Mouse (Mus musculus) midbrain, postnatal 0 days (tissue): Measurements from ENCODE around the gene Pofut1. TPM values are rescaled to one million over a fixed set of nuclear protein-coding genes. Genes with fewer than 3 reads are reported as not detected.

Experiments
- ATAC-seq: fragments of 200-750 bp; cut with Nextera tagmentation; 2 replicates; pipeline ENCODE4 v1.8.0; 2017; ENCODE audit warnings: moderate number of reproducible peaks, mild to moderate bottlenecking, moderate TSS enrichment, moderate library complexity; ENCODE audit not compliant: low FRiP score
- DNase-seq: peaks from one replicate; pipeline ENCODE4 v3.0.0-alpha.2; 2015; ENCODE audit warnings: low spot score
- H3K27ac ChIP-seq: fragments of 300-500 bp; sonication (generic); 2 replicates; pipeline ENCODE4 v1.5.1; 2014; ENCODE audit warnings: low read depth, mild to moderate bottlenecking, low read length, mixed read lengths
- H3K27me3 ChIP-seq: fragments of 300-500 bp; sonication (generic); 2 replicates; pipeline ENCODE4 v1.6.1; 2014; ENCODE audit warnings: low read length, control low read depth, mixed read lengths; ENCODE audit not compliant: insufficient read depth
- H3K36me3 ChIP-seq: fragments of 300-500 bp; sonication (generic); 2 replicates; pipeline ENCODE4 v1.6.1; 2014; ENCODE audit warnings: low read length, control low read depth, mixed read lengths; ENCODE audit not compliant: insufficient read depth
- H3K4me1 ChIP-seq: fragments of 300-500 bp; sonication (generic); 2 replicates; pipeline ENCODE4 v1.6.1; 2014; ENCODE audit warnings: mild to moderate bottlenecking, control low read depth, antibody characterized with exemption, low read length, mixed read lengths; ENCODE audit not compliant: insufficient read depth
- H3K4me2 ChIP-seq: fragments of 300-500 bp; sonication (generic); 2 replicates; pipeline ENCODE4 v1.6.1; 2014; ENCODE audit warnings: low read depth, mild to moderate bottlenecking, low read length, mixed read lengths; ENCODE audit not compliant: poor library complexity, severe bottlenecking
- H3K4me3 ChIP-seq: fragments of 300-500 bp; sonication (generic); 2 replicates; pipeline ENCODE4 v1.5.1; 2014; ENCODE audit warnings: low read depth, mild to moderate bottlenecking, low read length, moderate library complexity
- H3K9ac ChIP-seq: fragments of 300-500 bp; sonication (generic); replicated peaks from 2 replicates; pipeline ENCODE4 v1.6.1; 2014; ENCODE audit warnings: mild to moderate bottlenecking, low read length, moderate library complexity, mixed read lengths; ENCODE audit not compliant: poor library complexity, severe bottlenecking
- H3K9me3 ChIP-seq: fragments of 300-500 bp; sonication (generic); 2 replicates; pipeline ENCODE4 v1.6.1; 2016; ENCODE audit warnings: low read length, control low read depth
- CTCF ChIP-seq: IDR thresholded peaks from 2 replicates; pipeline ENCODE4 v1.5.1; 2016; ENCODE audit warnings: antibody characterized with exemption, mild to moderate bottlenecking
- WGBS: fragments of 180-500 bp; shearing (Covaris S2); extraction: QIAGEN DNeasy Blood & Tissue Kit; methylation state at CpG from one replicate; pipeline ENCODE4 v1.1.7; 2014; 5-methylcytosine and 5-hydroxymethylcytosine counted together
- polyA plus RNA-seq: library from polyadenylated mRNA; unstranded; fragments of >200 nt; fragmentation: Nextera tagmentation; extraction: Ambion mirVana; gene quantifications from 2 replicates; pipeline ENCODE4 v1.2.1, GENCODE M21; 2015
- total RNA-seq: library from RNA; depleted of rRNA; stranded (reverse); fragments of >200 nt; gene quantifications from 2 replicates; pipeline ENCODE4 v1.2.3, GENCODE M21; 2014

The Pofut1 gene
- total and polyA plus RNA-seq, 2 experiments from 2014 or later: 4.6 to 18.8 TPM

- H3K9me3 ChIP-seq: no peaks in the 10 kb centered on the region
- TF ChIP-seq CTCF: no peak
- peak within 1 kb of the TSS; percentile 68 for H3K27ac ChIP-seq
- WGBS: under 1% methylated on average over 63 of the region's 63 CpGs
- peak within 1 kb of the TSS; percentile 100 for H3K4me3 ChIP-seq
- DNase-seq (peak; percentile 92), ATAC-seq (peak; percentile 94)
- H3K4me1 ChIP-seq: no peaks in the 10 kb centered on the region; the same call in 1 of the 2 replicates
- peak within 1 kb of the TSS; percentile 96 for H3K9ac ChIP-seq
- H3K4me2 ChIP-seq: peak within 1 kb of the TSS; percentile 79
- H3K36me3 ChIP-seq: no peaks in the 10 kb centered on the region
- H3K27me3 ChIP-seq: no peaks in the 10 kb centered on the region
Observed at GRCm38 (mm10) chr2:153290938-153291928, 49.9 kb downstream of the Pofut1 start, which contains the start of gene Kif3b. Kif3b (plus strand) TSS chr2:153291413.

- WGBS: 51% methylated on average over 7 of the region's 7 CpGs
- Histone ChIP-seq H3K9ac (0 out of 2 replicates have a peak overlapping the region, but pooled peaks have one; percentile 96), H3K9me3 (no peaks in the 10 kb centered on the region), H3K36me3 (no peaks in the 10 kb centered on the region), H3K4me3 (peak overlapping the region; percentile 100), H3K4me2 (peak overlapping the region; percentile 79), H3K27me3 (no peaks in the 10 kb centered on the region), H3K4me1 (no peaks in the 10 kb centered on the region; the same call in 1 of the 2 replicates), H3K27ac (no peak overlapping the region)
- ATAC-seq (no peak; the same call in 1 of the 2 replicates), DNase-seq (peak; percentile 24)
- TF ChIP-seq CTCF: no peak
Observed at GRCm38 (mm10) chr2:153292305-153292861, 51.0 kb downstream of the Pofut1 start.

GRCm38 (mm10) chr2:153295196-153295595, 53.9 kb downstream of the Pofut1 start:
- H3K27me3 ChIP-seq: no peaks in the 10 kb centered on the region
- no peak overlapping the region for H3K4me3 ChIP-seq
- H3K9ac ChIP-seq: no peak overlapping the region
- no peak for DNase-seq
- 86% methylated on average over 4 of the region's 4 CpGs for WGBS
- H3K36me3 ChIP-seq: peaks cover 3% of the 10 kb centered on the region; the same call in 1 of the 2 replicates
- H3K4me1 ChIP-seq: no peaks in the 10 kb centered on the region; the same call in 1 of the 2 replicates
- no peak for TF ChIP-seq CTCF
- ATAC-seq: no peak
- H3K4me2 ChIP-seq: no peak overlapping the region
- H3K27ac ChIP-seq: no peak overlapping the region
- no peaks in the 10 kb centered on the region for H3K9me3 ChIP-seq

DNA sequence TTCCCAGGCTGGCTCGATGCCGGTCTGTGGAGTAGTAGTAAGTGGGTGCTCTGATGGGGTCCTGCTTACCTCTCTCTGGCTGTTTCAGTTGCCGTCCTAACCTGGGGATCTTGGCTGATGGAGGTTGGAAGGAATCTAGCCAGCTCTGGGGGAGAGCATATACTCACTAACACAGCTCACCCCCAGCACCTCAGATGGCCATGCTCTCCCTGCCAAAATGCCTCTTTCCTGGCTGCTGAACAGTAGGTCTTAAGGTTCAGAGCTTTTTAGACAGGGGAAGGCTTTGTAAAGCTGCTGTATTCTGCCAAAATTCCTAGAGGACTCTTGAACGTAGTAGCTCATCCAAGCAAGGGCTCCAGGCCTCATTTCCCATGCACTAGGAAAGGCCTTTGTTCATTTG, 56.4 kb downstream of the Pofut1 start:
- Histone ChIP-seq H3K4me2 (no peak overlapping the region), H3K4me3 (no peak overlapping the region), H3K9me3 (no peaks in the 10 kb centered on the region), H3K27ac (no peak overlapping the region), H3K9ac (0 out of 2 replicates have a peak overlapping the region, but pooled peaks have one; percentile 13), H3K36me3 (peaks cover 3% of the 10 kb centered on the region; the same call in 1 of the 2 replicates), H3K4me1 (no peaks in the 10 kb centered on the region), H3K27me3 (no peaks in the 10 kb centered on the region)
- WGBS: 76% methylated on average over 4 of the region's 4 CpGs
- no peak for TF ChIP-seq CTCF
- ATAC-seq: no peak
- DNase-seq: no peak

DNA sequence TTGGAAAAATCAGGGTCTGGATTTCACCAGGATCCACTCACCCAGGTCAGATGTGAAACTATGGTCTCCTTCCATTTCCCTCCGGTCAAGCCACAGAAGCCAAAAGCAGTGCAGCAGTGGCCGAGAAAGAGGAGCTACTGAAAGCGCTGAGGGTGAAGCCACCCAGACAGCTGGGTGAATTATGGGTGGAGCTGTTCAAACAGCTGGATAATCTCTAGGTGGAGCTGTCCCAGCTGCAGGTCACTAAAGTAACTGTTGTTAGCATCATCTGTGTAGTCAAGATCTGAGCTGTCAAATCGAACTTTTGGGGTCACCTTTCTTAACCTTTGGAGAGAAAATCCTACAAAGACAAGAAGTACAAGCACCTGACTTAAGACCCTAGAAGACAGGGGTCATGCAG, 57.1 kb downstream of the Pofut1 start:
- no peak for DNase-seq
- H3K27ac ChIP-seq: no peak overlapping the region

More for the DNA sequence above, 57.1 kb downstream of the Pofut1 start:
- no peaks in the 10 kb centered on the region for H3K4me1 ChIP-seq
- no peak overlapping the region for H3K4me3 ChIP-seq
- TF ChIP-seq CTCF: no peak
- H3K9me3 ChIP-seq: no peaks in the 10 kb centered on the region
- no peak for ATAC-seq
- H3K9ac ChIP-seq: no peak overlapping the region
- H3K4me2 ChIP-seq: no peak overlapping the region
- WGBS: 79% methylated on average over 4 of the region's 4 CpGs
- H3K27me3 ChIP-seq: no peaks in the 10 kb centered on the region
- H3K36me3 ChIP-seq: peaks cover 3% of the 10 kb centered on the region; the same call in 1 of the 2 replicates
